Mouse (Mus musculus) forebrain, embryonic 12.5 days (tissue): ENCODE measurements at regions not wholly inside any gene's neighbourhood (a gene's known extent, or its start where the extent isn't known, plus 50 kb on each side); places are given as distances from the start of the nearest gene placed in this dataset.

Experiments used
- ATAC-seq: fragments of 200-750 bp; cut with Nextera tagmentation; 2 replicates; pipeline ENCODE4 v1.8.0; 2017; ENCODE audit warnings: moderate TSS enrichment; ENCODE audit not compliant: low FRiP score
- H3K27ac ChIP-seq: fragments of 300-500 bp; sonication (generic); 2 replicates; pipeline ENCODE4 v1.5.1; 2016; ENCODE audit warnings: mild to moderate bottlenecking
- H3K27me3 ChIP-seq: fragments of 300-500 bp; sonication (generic); 2 replicates; pipeline ENCODE4 v1.6.1; 2016; ENCODE audit warnings: mild to moderate bottlenecking
- H3K36me3 ChIP-seq: fragments of 300-500 bp; sonication (generic); replicated peaks from 2 replicates; pipeline ENCODE4 v1.6.1; 2016; ENCODE audit warnings: mild to moderate bottlenecking
- H3K4me1 ChIP-seq: fragments of 300-500 bp; sonication (generic); 2 replicates; pipeline ENCODE4 v1.6.1; 2016
- H3K4me2 ChIP-seq: fragments of 300-500 bp; sonication (generic); 2 replicates; pipeline ENCODE4 v1.6.1; 2016; ENCODE audit warnings: mild to moderate bottlenecking, moderate library complexity
- H3K4me3 ChIP-seq: fragments of 300-500 bp; sonication (generic); replicated peaks from 2 replicates; pipeline ENCODE4 v1.5.1; 2016; ENCODE audit warnings: mild to moderate bottlenecking
- H3K9ac ChIP-seq: fragments of 300-500 bp; sonication (generic); 2 replicates; pipeline ENCODE4 v1.6.1; 2016; ENCODE audit warnings: mild to moderate bottlenecking
- H3K9me3 ChIP-seq: fragments of 300-500 bp; sonication (generic); 2 replicates; pipeline ENCODE4 v1.6.1; 2016
- WGBS: fragments of 180-500 bp; shearing (Covaris S2); methylation state at CpG from one replicate; pipeline ENCODE4 v1.1.7; 2016; 5-methylcytosine and 5-hydroxymethylcytosine counted together

- H3K9me3 ChIP-seq, result 0 out of 2 replicates have a peak, but pooled peaks cover 3% of the 10 kb centered on the region
- no peaks in the 10 kb centered on the region for H3K36me3 ChIP-seq
- no peak overlapping the region for H3K9ac ChIP-seq
- no peaks in the 10 kb centered on the region for H3K27me3 ChIP-seq
- H3K4me3 ChIP-seq, result no peak overlapping the region
- 84% methylated on average over 2 of the region's 2 CpGs for WGBS
- ATAC-seq, result no peak
- no peaks in the 10 kb centered on the region for H3K4me1 ChIP-seq
- H3K4me2 ChIP-seq, result no peak overlapping the region
- H3K27ac ChIP-seq, result no peak overlapping the region
These were observed 115.0 kb downstream of the D3Ertd751e start for GRCm38 (mm10) chr3:41857446-41857845.

- Histone ChIP-seq H3K27ac (no peak overlapping the region), H3K36me3 (no peaks in the 10 kb centered on the region)
These were observed 120.3 kb downstream of the D3Ertd751e start for GRCm38 (mm10) chr3:41862674-41863073.

GRCm38 (mm10) chr3:41908952-41909351, 166.5 kb downstream of the D3Ertd751e start:
- no peaks in the 10 kb centered on the region for H3K4me1 ChIP-seq
- H3K9me3 ChIP-seq, result no peaks in the 10 kb centered on the region
- no peak overlapping the region for H3K27ac ChIP-seq
- H3K36me3 ChIP-seq, result no peaks in the 10 kb centered on the region
- no peak overlapping the region for H3K4me2 ChIP-seq
- WGBS, result 81% methylated on average over 6 of the region's 6 CpGs
- no peak overlapping the region for H3K4me3 ChIP-seq
- no peaks in the 10 kb centered on the region for H3K27me3 ChIP-seq
- no peak overlapping the region for H3K9ac ChIP-seq
- ATAC-seq, result no peak

More at GRCm38 (mm10) chr3:41862674-41863073, 120.3 kb downstream of the D3Ertd751e start:
- Histone ChIP-seq H3K4me3 (no peak overlapping the region), H3K4me2 (no peak overlapping the region), H3K9me3 (0 out of 2 replicates have a peak, but pooled peaks cover 3% of the 10 kb centered on the region), H3K9ac (no peak overlapping the region), H3K27me3 (no peaks in the 10 kb centered on the region), H3K4me1 (no peaks in the 10 kb centered on the region; the same call in 1 of the 2 replicates)
- no peak for ATAC-seq

- no peak overlapping the region for H3K9ac ChIP-seq
- H3K27me3 ChIP-seq, result no peaks in the 10 kb centered on the region
- WGBS, result 89% methylated on average over 2 of the region's 2 CpGs
- H3K9me3 ChIP-seq, result no peaks in the 10 kb centered on the region
- no peak for ATAC-seq
- no peaks in the 10 kb centered on the region for H3K4me1 ChIP-seq
- no peaks in the 10 kb centered on the region for H3K36me3 ChIP-seq
- no peak overlapping the region for H3K4me3 ChIP-seq
- H3K4me2 ChIP-seq, result no peak overlapping the region
- H3K27ac ChIP-seq, result no peak overlapping the region
These were observed 170.8 kb downstream of the D3Ertd751e start for GRCm38 (mm10) chr3:41913190-41913589.

DNA sequence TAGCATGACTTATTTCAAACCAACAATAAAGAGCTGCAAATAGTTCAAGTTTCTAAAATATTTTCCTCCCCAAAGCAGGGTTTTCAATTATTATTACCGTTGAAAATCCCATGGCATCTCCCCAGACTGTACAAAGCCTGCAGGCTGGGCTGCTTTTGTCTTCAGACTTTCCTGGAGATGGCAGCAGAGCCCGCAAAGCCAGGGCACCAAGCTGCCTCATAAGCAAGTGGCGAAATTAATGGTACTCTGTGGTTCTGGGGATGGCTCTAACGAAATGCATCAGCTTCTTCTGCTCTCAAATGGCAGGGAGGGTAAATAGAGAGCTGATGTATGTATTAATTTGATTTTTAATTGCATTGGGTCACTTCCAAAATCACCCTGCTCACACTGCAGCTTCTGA, 197.4 kb downstream of the D3Ertd751e start:
- H3K9ac ChIP-seq, result no peak overlapping the region
- no peaks in the 10 kb centered on the region for H3K36me3 ChIP-seq
- no peak for ATAC-seq
- 53% methylated on average over 4 of the region's 4 CpGs for WGBS
- no peak overlapping the region for H3K4me2 ChIP-seq
- H3K27me3 ChIP-seq, result no peaks in the 10 kb centered on the region
- H3K4me3 ChIP-seq, result no peak overlapping the region
- H3K4me1 ChIP-seq, result 0 out of 2 replicates have a peak, but pooled peaks cover 5% of the 10 kb centered on the region
- no peaks in the 10 kb centered on the region for H3K9me3 ChIP-seq
- H3K27ac ChIP-seq, result no peak overlapping the region

DNA sequence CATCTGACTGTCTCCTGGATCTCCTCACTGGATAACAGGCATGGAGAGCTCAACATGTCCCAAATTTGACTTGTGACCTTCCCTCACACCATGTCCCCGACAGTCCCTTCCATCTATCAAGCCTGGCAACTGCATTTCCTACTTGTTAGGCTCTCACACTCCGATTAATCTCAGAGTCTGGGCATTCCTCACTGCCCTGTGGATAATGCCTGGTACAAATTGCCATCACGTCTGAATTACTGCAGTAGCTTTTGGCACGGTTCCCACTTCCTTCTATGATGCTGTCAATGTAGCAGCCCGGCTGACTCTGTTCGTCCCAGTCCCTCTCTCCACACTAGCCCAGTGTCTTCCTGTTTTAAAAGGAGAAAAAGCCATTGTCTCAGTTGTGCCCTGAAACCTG, 200.6 kb downstream of the D3Ertd751e start:
- Histone ChIP-seq H3K4me3 (no peak overlapping the region), H3K9me3 (no peaks in the 10 kb centered on the region), H3K36me3 (no peaks in the 10 kb centered on the region), H3K4me1 (peaks cover 10% of the 10 kb centered on the region; the same call in 1 of the 2 replicates), H3K9ac (no peak overlapping the region), H3K4me2 (no peak overlapping the region), H3K27ac (no peak overlapping the region), H3K27me3 (no peaks in the 10 kb centered on the region)
- peak; percentile 66; the same call in 1 of the 2 replicates for ATAC-seq
- WGBS, result 57% methylated on average over 6 of the region's 6 CpGs

GRCm38 (mm10) chr3:41949404-41949803, 207.0 kb downstream of the D3Ertd751e start:
- H3K27ac ChIP-seq, result no peak overlapping the region
- no peaks in the 10 kb centered on the region for H3K9me3 ChIP-seq
- ATAC-seq, result no peak
- no peak overlapping the region for H3K4me2 ChIP-seq
- H3K4me1 ChIP-seq, result peaks cover 5% of the 10 kb centered on the region; the same call in 1 of the 2 replicates
- 93% methylated on average over 2 of the region's 2 CpGs for WGBS
- no peak overlapping the region for H3K9ac ChIP-seq
- H3K27me3 ChIP-seq, result no peaks in the 10 kb centered on the region
- no peaks in the 10 kb centered on the region for H3K36me3 ChIP-seq
- H3K4me3 ChIP-seq, result no peak overlapping the region

- WGBS, result 37% methylated on average over 3 of the region's 3 CpGs
- H3K4me3 ChIP-seq, result no peak overlapping the region
- H3K36me3 ChIP-seq, result no peaks in the 10 kb centered on the region
- no peaks in the 10 kb centered on the region for H3K9me3 ChIP-seq
- no peaks in the 10 kb centered on the region for H3K27me3 ChIP-seq
- ATAC-seq, result no peak
- no peak overlapping the region for H3K4me2 ChIP-seq
- H3K9ac ChIP-seq, result no peak overlapping the region
- H3K4me1 ChIP-seq, result no peaks in the 10 kb centered on the region
- H3K27ac ChIP-seq, result no peak overlapping the region
These were observed 215.0 kb downstream of the D3Ertd751e start for GRCm38 (mm10) chr3:41957385-41957784.

DNA sequence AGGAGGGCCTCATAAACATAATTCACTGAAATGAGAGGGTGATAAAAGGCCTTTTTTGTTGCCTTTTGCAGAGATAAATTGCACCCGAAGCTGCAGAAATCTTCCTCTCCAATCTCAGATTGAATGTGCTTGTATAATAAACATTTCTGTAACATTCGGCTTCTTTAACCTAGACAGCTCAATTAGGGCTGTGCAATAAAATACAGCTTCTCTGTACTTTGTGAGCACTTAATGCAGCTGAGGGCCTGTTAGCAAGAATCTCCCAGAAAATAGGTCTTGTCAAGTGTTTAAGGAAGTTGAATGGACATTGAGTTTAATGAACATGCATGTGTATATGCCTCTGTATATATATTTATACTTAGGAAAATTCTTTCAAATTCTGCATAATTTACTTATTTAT, 217.8 kb downstream of the D3Ertd751e start:
- 81% methylated on average over 2 of the region's 2 CpGs for WGBS
- no peaks in the 10 kb centered on the region for H3K4me1 ChIP-seq
- H3K27me3 ChIP-seq, result no peaks in the 10 kb centered on the region
- H3K4me2 ChIP-seq, result no peak overlapping the region
- H3K9ac ChIP-seq, result no peak overlapping the region
- no peaks in the 10 kb centered on the region for H3K36me3 ChIP-seq
- no peak overlapping the region for H3K4me3 ChIP-seq
- H3K9me3 ChIP-seq, result no peaks in the 10 kb centered on the region
- no peak for ATAC-seq
- no peak overlapping the region for H3K27ac ChIP-seq

DNA sequence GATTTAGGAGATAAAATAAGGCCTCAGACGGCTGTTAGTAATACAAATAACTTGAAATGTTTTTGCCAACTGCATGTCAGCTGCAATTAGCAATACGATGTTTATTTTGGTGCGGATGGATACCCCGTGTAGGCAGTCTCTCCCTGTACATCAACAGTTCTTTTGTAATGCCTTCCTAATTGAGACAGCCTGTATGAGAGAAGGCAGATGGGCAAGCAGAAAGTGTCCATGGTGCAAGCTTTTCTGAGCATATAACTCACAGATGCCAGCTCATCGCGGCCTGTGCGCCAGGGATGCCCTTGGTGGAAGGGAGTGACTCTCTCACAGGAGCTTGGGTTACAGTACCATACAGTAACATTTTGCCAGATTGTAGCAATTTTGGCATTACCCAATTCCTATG, 220.5 kb downstream of the D3Ertd751e start:
- WGBS, result 84% methylated on average over 7 of the region's 7 CpGs
- no peak overlapping the region for H3K27ac ChIP-seq
- no peaks in the 10 kb centered on the region for H3K4me1 ChIP-seq
- no peaks in the 10 kb centered on the region for H3K36me3 ChIP-seq
- H3K9me3 ChIP-seq, result no peaks in the 10 kb centered on the region
- no peak overlapping the region for H3K9ac ChIP-seq
- no peak for ATAC-seq
- H3K4me2 ChIP-seq, result no peak overlapping the region
- no peak overlapping the region for H3K4me3 ChIP-seq
- no peaks in the 10 kb centered on the region for H3K27me3 ChIP-seq

DNA sequence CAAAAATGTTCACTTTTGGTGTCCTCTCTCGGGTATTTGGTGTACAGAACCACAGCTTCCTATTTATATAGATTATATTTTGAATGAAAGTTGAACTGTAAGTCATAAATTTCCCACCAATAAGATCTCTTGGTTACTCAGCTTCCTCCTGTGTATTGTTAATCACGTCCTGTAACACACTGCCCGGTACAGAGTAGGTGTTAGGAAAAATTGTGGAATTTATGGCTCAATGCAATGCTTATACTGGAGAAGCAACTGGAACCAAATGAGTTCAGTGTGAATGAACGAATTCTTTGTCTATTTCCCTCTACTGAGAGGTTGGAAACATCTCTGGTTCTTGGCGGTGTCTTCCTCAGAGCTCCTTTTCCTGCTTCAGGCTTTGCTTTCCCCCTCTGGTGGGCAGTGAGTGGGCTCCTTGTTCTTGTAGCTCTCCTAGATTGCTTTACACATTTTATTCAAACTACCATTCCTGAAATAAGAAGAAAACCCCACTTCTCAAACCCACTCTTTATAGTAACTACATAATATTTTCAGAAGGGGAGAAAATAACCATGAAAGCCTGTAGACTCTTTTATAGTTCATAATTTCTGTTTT, 264.4 kb downstream of the D3Ertd751e start:
- Histone ChIP-seq H3K9ac (no peak overlapping the region), H3K4me3 (no peak overlapping the region), H3K9me3 (no peaks in the 10 kb centered on the region), H3K4me1 (no peaks in the 10 kb centered on the region), H3K27ac (no peak overlapping the region), H3K4me2 (no peak overlapping the region), H3K27me3 (no peaks in the 10 kb centered on the region), H3K36me3 (no peaks in the 10 kb centered on the region)
- no peak for ATAC-seq
- 89% methylated on average over 5 of the region's 5 CpGs for WGBS

DNA sequence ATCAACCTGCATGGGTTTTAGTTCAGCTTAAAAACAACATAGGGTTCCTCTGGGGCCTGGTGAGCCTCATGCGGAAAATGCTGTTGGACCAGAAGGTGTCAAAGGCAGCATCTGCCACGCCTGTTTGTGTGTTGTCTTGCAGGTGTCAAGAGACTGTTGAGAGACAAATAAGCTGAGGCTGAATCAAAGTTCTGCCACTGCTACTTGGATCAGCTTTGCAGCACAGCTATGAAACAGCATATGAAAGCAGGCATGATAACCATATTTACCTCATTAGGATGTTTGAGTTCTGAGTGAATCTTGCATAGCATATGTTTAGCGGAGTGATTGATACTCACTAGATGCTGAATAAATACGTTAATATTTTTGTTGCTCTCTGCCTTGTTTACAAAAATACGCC, 280.8 kb downstream of the D3Ertd751e start:
- no peak overlapping the region for H3K27ac ChIP-seq
- H3K4me1 ChIP-seq, result no peaks in the 10 kb centered on the region
- no peaks in the 10 kb centered on the region for H3K27me3 ChIP-seq
- no peaks in the 10 kb centered on the region for H3K36me3 ChIP-seq
- ATAC-seq, result no peak
- no peak overlapping the region for H3K9ac ChIP-seq
- no peak overlapping the region for H3K4me3 ChIP-seq
- WGBS, result 88% methylated on average over 5 of the region's 5 CpGs
- H3K4me2 ChIP-seq, result no peak overlapping the region
- H3K9me3 ChIP-seq, result no peaks in the 10 kb centered on the region

GRCm38 (mm10) chr3:42039632-42040031, 297.2 kb downstream of the D3Ertd751e start:
- ATAC-seq, result no peak
- Histone ChIP-seq H3K27me3 (no peaks in the 10 kb centered on the region), H3K9ac (no peak overlapping the region), H3K4me1 (peaks cover 12% of the 10 kb centered on the region), H3K4me2 (no peak overlapping the region), H3K9me3 (no peaks in the 10 kb centered on the region), H3K4me3 (no peak overlapping the region), H3K36me3 (no peaks in the 10 kb centered on the region), H3K27ac (0 out of 2 replicates have a peak overlapping the region, but pooled peaks have one; percentile 25)
- WGBS, result 12% methylated on average over 4 of the region's 4 CpGs
